Comparison of ENCODE assay signal across 19 mouse cellular contexts in the genomic region with DNA sequence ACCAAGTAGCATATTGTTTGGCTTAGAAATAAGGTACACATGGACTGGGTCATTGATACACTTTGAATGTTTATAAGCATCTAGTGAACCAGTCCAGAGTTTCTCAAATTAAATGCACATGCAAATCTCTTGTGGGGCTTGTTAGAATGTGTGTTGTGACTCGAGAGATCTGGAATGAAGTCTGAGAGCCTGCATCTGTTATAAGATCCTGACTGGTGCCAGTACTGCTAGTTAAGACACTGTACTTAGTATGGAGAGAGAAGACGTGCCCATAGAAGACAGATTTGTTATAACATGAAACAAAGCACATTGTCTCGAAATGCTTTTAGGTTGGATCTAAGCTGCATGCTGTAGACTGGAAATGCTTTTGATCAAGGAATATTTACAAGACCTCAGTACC.
DNase-seq lines count a peak whose midpoint lies in the region; ATAC-seq and TF ChIP-seq lines count a peak whose summit lies in the region.
"Had no signal": no experiment of that assay in that cellular context is flagged by ENCODE, and none has a peak within 500 bp of the region (broad histone marks: within the 10 kb centered on the region; RNA-seq: fewer than 3 reads in every experiment).

No protein-coding gene starts in this region.

- no peaks in the 10 kb centered on the region for H3K4me1 ChIP-seq in forebrain, embryonic 13.5 days
- no peaks in the 10 kb centered on the region for H3K4me1 ChIP-seq in forebrain, embryonic 11.5 days (replicated peaks; ENCODE audit: control insufficient read depth, insufficient read depth, low read length)
- no peaks in the 10 kb centered on the region for H3K4me1 ChIP-seq in kidney, embryonic 15.5 days
- 0 out of 2 replicates have a peak, but pooled peaks cover 5% of the 10 kb centered on the region for H3K4me1 ChIP-seq in embryonic facial prominence, embryonic 14.5 days (ENCODE audit: control insufficient read depth, insufficient read depth, low read length)
- H3K4me1 ChIP-seq in heart, adult 2 months (ENCODE audit: control insufficient read depth, insufficient read depth, low read length): no peaks in the 10 kb centered on the region
- H3K4me1 ChIP-seq: embryonic facial prominence, embryonic 15.5 days; heart, embryonic 15.5 days; hindbrain, embryonic 13.5 days; intestine, embryonic 15.5 days had no signal

- H3K9me3 ChIP-seq in forebrain, embryonic 13.5 days (replicated peaks): no peaks in the 10 kb centered on the region
- no peaks in the 10 kb centered on the region for H3K9me3 ChIP-seq in forebrain, embryonic 11.5 days (ENCODE audit: control insufficient read depth, low read length)
- no peaks in the 10 kb centered on the region for H3K9me3 ChIP-seq in kidney, embryonic 15.5 days (replicated peaks)
- no peaks in the 10 kb centered on the region for H3K9me3 ChIP-seq in embryonic facial prominence, embryonic 14.5 days (ENCODE audit: control insufficient read depth, low read length)
- H3K9me3 ChIP-seq: embryonic facial prominence, embryonic 15.5 days; heart, embryonic 15.5 days; hindbrain, embryonic 13.5 days; intestine, embryonic 15.5 days had no signal

- no peak overlapping the region for H3K9ac ChIP-seq in forebrain, embryonic 13.5 days
- no peak overlapping the region for H3K9ac ChIP-seq in forebrain, embryonic 11.5 days (ENCODE audit: low read length)
- H3K9ac ChIP-seq in kidney, embryonic 15.5 days: no peak overlapping the region
- H3K9ac ChIP-seq in embryonic facial prominence, embryonic 14.5 days (ENCODE audit: low read depth, low read length): no peak overlapping the region
- no peak overlapping the region for H3K9ac ChIP-seq in heart, adult 2 months (ENCODE audit: low read depth, low read length)
- H3K9ac ChIP-seq: embryonic facial prominence, embryonic 15.5 days; heart, embryonic 15.5 days; hindbrain, embryonic 13.5 days; intestine, embryonic 15.5 days had no signal

- H3K27me3 ChIP-seq in forebrain, embryonic 13.5 days: no peaks in the 10 kb centered on the region
- H3K27me3 ChIP-seq in forebrain, embryonic 11.5 days (ENCODE audit: control insufficient read depth, insufficient read depth, low read length): no peaks in the 10 kb centered on the region
- no peaks in the 10 kb centered on the region for H3K27me3 ChIP-seq in kidney, embryonic 15.5 days
- H3K27me3 ChIP-seq in embryonic facial prominence, embryonic 14.5 days (replicated peaks; ENCODE audit: control insufficient read depth, insufficient read depth, low read length): no peaks in the 10 kb centered on the region
- no peaks in the 10 kb centered on the region for H3K27me3 ChIP-seq in heart, adult 2 months (ENCODE audit: control insufficient read depth, insufficient read depth, low read length)
- H3K27me3 ChIP-seq: embryonic facial prominence, embryonic 15.5 days; heart, embryonic 15.5 days; hindbrain, embryonic 13.5 days; intestine, embryonic 15.5 days had no signal

- H3K27ac ChIP-seq in forebrain, embryonic 13.5 days: no peak overlapping the region
- no peak overlapping the region for H3K27ac ChIP-seq in forebrain, embryonic 11.5 days (ENCODE audit: low read depth, low read length)
- 0 out of 2 replicates have a peak overlapping the region, but pooled peaks have one; percentile 10 for H3K27ac ChIP-seq in kidney, embryonic 15.5 days
- no peak overlapping the region for H3K27ac ChIP-seq in embryonic facial prominence, embryonic 14.5 days (replicated peaks; ENCODE audit: low read depth, low read length)
- no peak overlapping the region for H3K27ac ChIP-seq in heart, adult 2 months
- H3K27ac ChIP-seq: embryonic facial prominence, embryonic 15.5 days; heart, embryonic 15.5 days; hindbrain, embryonic 13.5 days; intestine, embryonic 15.5 days had no signal

- H3K4me2 ChIP-seq in forebrain, embryonic 13.5 days: no peak overlapping the region
- H3K4me2 ChIP-seq in forebrain, embryonic 11.5 days (ENCODE audit: low read depth, low read length, severe bottlenecking): no peak overlapping the region
- H3K4me2 ChIP-seq in kidney, embryonic 15.5 days: no peak overlapping the region
- no peak overlapping the region for H3K4me2 ChIP-seq in embryonic facial prominence, embryonic 14.5 days (ENCODE audit: low read depth, low read length)
- H3K4me2 ChIP-seq: embryonic facial prominence, embryonic 15.5 days; heart, embryonic 11.5 days; heart, embryonic 15.5 days; hindbrain, embryonic 13.5 days; intestine, embryonic 15.5 days had no signal

- no peak for TF ChIP-seq EP300 in heart, adult 2 months (IDR thresholded peaks at IDR 0.05; ENCODE audit: insufficient read depth, low read depth, low read length)

- intact Hi-C loops in heart, adult 2 months (cut with DNase I): no loop called here

- no peak for DNase-seq in forebrain, embryonic 11.5 days (ENCODE audit: low spot score)
- DNase-seq in kidney, adult 18-20 months: no peak
- DNase-seq in embryonic facial prominence, embryonic 14.5 days (ENCODE audit: low spot score): peak; percentile 38
- DNase-seq in heart, adult 2 months: no peak
- DNase-seq: adrenal gland, postnatal 10 days; cerebellum, adult 11-12 months; cerebellum, adult 9-10 months; cerebellum, postnatal 25 days; gastrocnemius, postnatal 10 days; heart, adult 18-20 months; heart, postnatal 14 days had no signal

- no peak overlapping the region for H3K4me3 ChIP-seq in forebrain, embryonic 13.5 days
- no peak overlapping the region for H3K4me3 ChIP-seq in forebrain, embryonic 11.5 days (ENCODE audit: low read depth, low read length)
- H3K4me3 ChIP-seq in kidney, embryonic 15.5 days (replicated peaks): no peak overlapping the region
- no peak overlapping the region for H3K4me3 ChIP-seq in embryonic facial prominence, embryonic 14.5 days (ENCODE audit: low read depth, low read length)
- H3K4me3 ChIP-seq in heart, adult 2 months: no peak overlapping the region
- H3K4me3 ChIP-seq: embryonic facial prominence, embryonic 15.5 days; heart, embryonic 15.5 days; hindbrain, embryonic 13.5 days; intestine, embryonic 15.5 days had no signal

- WGBS in forebrain, embryonic 13.5 days: 54% methylated on average over 3 of the region's 3 CpGs
- WGBS in forebrain, embryonic 11.5 days: 71% methylated on average over 3 of the region's 3 CpGs
- 68% methylated on average over 3 of the region's 3 CpGs for WGBS in kidney, embryonic 15.5 days
- 37% methylated on average over 3 of the region's 3 CpGs for WGBS in embryonic facial prominence, embryonic 14.5 days
- WGBS in heart, adult 2 months: 59% methylated on average over 3 of the region's 3 CpGs

- no peaks in the 10 kb centered on the region for H3K36me3 ChIP-seq in forebrain, embryonic 13.5 days (ENCODE audit: poor library complexity, severe bottlenecking)
- H3K36me3 ChIP-seq in forebrain, embryonic 11.5 days (ENCODE audit: control insufficient read depth, insufficient read depth, low read length): no peaks in the 10 kb centered on the region
- no peaks in the 10 kb centered on the region for H3K36me3 ChIP-seq in kidney, embryonic 15.5 days
- H3K36me3 ChIP-seq in embryonic facial prominence, embryonic 14.5 days (ENCODE audit: control insufficient read depth, insufficient read depth, low read length): no peaks in the 10 kb centered on the region
- no peaks in the 10 kb centered on the region for H3K36me3 ChIP-seq in heart, adult 2 months (ENCODE audit: control insufficient read depth, insufficient read depth, low read length)
- H3K36me3 ChIP-seq: embryonic facial prominence, embryonic 15.5 days; heart, embryonic 15.5 days; hindbrain, embryonic 13.5 days; intestine, embryonic 15.5 days had no signal

- no peak for TF ChIP-seq POLR2A in heart, adult 2 months (IDR thresholded peaks at IDR 0.05; ENCODE audit: insufficient read depth, low read depth, low read length)

- ATAC-seq in forebrain, embryonic 13.5 days: peak; percentile 61; the same call in 1 of the 2 replicates
- ATAC-seq in forebrain, embryonic 11.5 days (replicated peaks; ENCODE audit: low FRiP score): no peak
- ATAC-seq in kidney, embryonic 15.5 days (replicated peaks; ENCODE audit: low FRiP score): no peak
- no peak for ATAC-seq in embryonic facial prominence, embryonic 14.5 days (ENCODE audit: low read depth)
- ATAC-seq in erythroblast, adult 5-6 weeks (replicated peaks; ENCODE audit: low FRiP score, poor library complexity, severe bottlenecking): no peak
- ATAC-seq: intestine, embryonic 15.5 days had no signal

- H3K79me2 ChIP-seq in heart, adult 2 months (replicated peaks; ENCODE audit: control insufficient read depth, insufficient read depth, low read length): no peaks in the 10 kb centered on the region

- TF ChIP-seq CTCF in heart, adult 2 months (IDR thresholded peaks at IDR 0.05): no peak
